Mouse (Mus musculus): ENCODE data around the gene H2-T3. TPM values are rescaled to one million over a fixed set of nuclear protein-coding genes. Genes with fewer than 3 reads are reported as not detected.
"Not testable (repeated sequence)": the region's sequence is repeated elsewhere in the genome, so short reads cannot be mapped to it uniquely, and the experiment has no call there.

H2-T3 gene
- polyA plus RNA-seq, 1 experiment, result 1.7 TPM

- H3K27ac ChIP-seq (ENCODE audit: control insufficient read depth, insufficient read depth, low read length), result no peak overlapping the region
- H3K4me3 ChIP-seq (ENCODE audit: control insufficient read depth, insufficient read depth, low read length), result no peak overlapping the region
These were observed 20.3 kb downstream of the H2-T3 start for GRCm38 (mm10) chr17:36169753-36170152.

GRCm38 (mm10) chr17:36169094-36169493 lies 21.0 kb downstream of the H2-T3 start:
- peaks cover 30% of the 10 kb centered on the region for H3K4me1 ChIP-seq (replicated peaks; ENCODE audit: control insufficient read depth, insufficient read depth, low read length)
- H3K27me3 ChIP-seq (ENCODE audit: control insufficient read depth, insufficient read depth, low read length); DNase-seq; H3K4me3 ChIP-seq (ENCODE audit: control insufficient read depth, insufficient read depth, low read length); H3K27ac ChIP-seq (ENCODE audit: control insufficient read depth, insufficient read depth, low read length); H3K36me3 ChIP-seq (ENCODE audit: control insufficient read depth, insufficient read depth, low read length): not testable (repeated sequence)
- 75% methylated on average over 1 of the region's 1 CpGs for WGBS

More at GRCm38 (mm10) chr17:36169753-36170152, 20.3 kb downstream of the H2-T3 start:
- DNase-seq, result no peak
- peaks cover 4% of the 10 kb centered on the region; the same call in 1 of the 2 replicates for H3K27me3 ChIP-seq (ENCODE audit: control insufficient read depth, insufficient read depth, low read length)
- no peaks in the 10 kb centered on the region for H3K36me3 ChIP-seq (ENCODE audit: control insufficient read depth, insufficient read depth, low read length)
- peaks cover 30% of the 10 kb centered on the region for H3K4me1 ChIP-seq (replicated peaks; ENCODE audit: control insufficient read depth, insufficient read depth, low read length)
- TF ChIP-seq POLR2A (IDR thresholded peaks at IDR 0.05; ENCODE audit: control insufficient read depth, extremely low read depth, insufficient read depth, low read length, poor library complexity), result no peak
- no peak for TF ChIP-seq CTCF (IDR thresholded peaks at IDR 0.05; ENCODE audit: borderline replicate concordance, control insufficient read depth, extremely low read depth, insufficient read depth, low read length, poor library complexity)

GRCm38 (mm10) chr17:36168039-36168652 lies 21.9 kb downstream of the H2-T3 start, which contains the start of gene Gm8909:
Gm8909 (minus strand) TSS chr17:36168537.
- DNase-seq, result peak; percentile 30
- peaks cover 5% of the 10 kb centered on the region; the same call in 1 of the 2 replicates for H3K27me3 ChIP-seq (ENCODE audit: control insufficient read depth, insufficient read depth, low read length)

GRCm38 (mm10) chr17:36167306-36168038 lies 22.6 kb downstream of the H2-T3 start:
- Histone ChIP-seq H3K27me3 (ENCODE audit: control insufficient read depth, insufficient read depth, low read length) (peaks cover 7% of the 10 kb centered on the region), H3K36me3 (ENCODE audit: control insufficient read depth, insufficient read depth, low read length) (no peaks in the 10 kb centered on the region), H3K4me3 (ENCODE audit: control insufficient read depth, insufficient read depth, low read length) (peak overlapping the region; percentile 71), H3K27ac (ENCODE audit: control insufficient read depth, insufficient read depth, low read length) (no peak overlapping the region), H3K4me1 (replicated peaks; ENCODE audit: control insufficient read depth, insufficient read depth, low read length) (peaks cover 30% of the 10 kb centered on the region)
- 3% methylated on average over 51 of the region's 51 CpGs for WGBS
- no peak for TF ChIP-seq POLR2A (IDR thresholded peaks at IDR 0.05; ENCODE audit: control insufficient read depth, extremely low read depth, insufficient read depth, low read length, poor library complexity)
- TF ChIP-seq CTCF (IDR thresholded peaks at IDR 0.05; ENCODE audit: borderline replicate concordance, control insufficient read depth, extremely low read depth, insufficient read depth, low read length, poor library complexity), result no peak
- DNase-seq, result peak; percentile 23

More at GRCm38 (mm10) chr17:36168039-36168652, 21.9 kb downstream of the H2-T3 start, which contains the start of gene Gm8909:
- Histone ChIP-seq H3K4me1 (replicated peaks; ENCODE audit: control insufficient read depth, insufficient read depth, low read length) (peaks cover 30% of the 10 kb centered on the region), H3K36me3 (ENCODE audit: control insufficient read depth, insufficient read depth, low read length) (no peaks in the 10 kb centered on the region), H3K4me3 (ENCODE audit: control insufficient read depth, insufficient read depth, low read length) (peak within 1 kb of the TSS; percentile 71), H3K27ac (ENCODE audit: control insufficient read depth, insufficient read depth, low read length) (no peak within 1 kb of the TSS)
- WGBS, result 6% methylated on average over 63 of the region's 63 CpGs
- TF ChIP-seq CTCF (IDR thresholded peaks at IDR 0.05; ENCODE audit: borderline replicate concordance, control insufficient read depth, extremely low read depth, insufficient read depth, low read length, poor library complexity) (no peak), POLR2A (IDR thresholded peaks at IDR 0.05; ENCODE audit: control insufficient read depth, extremely low read depth, insufficient read depth, low read length, poor library complexity) (no peak)

DNA sequence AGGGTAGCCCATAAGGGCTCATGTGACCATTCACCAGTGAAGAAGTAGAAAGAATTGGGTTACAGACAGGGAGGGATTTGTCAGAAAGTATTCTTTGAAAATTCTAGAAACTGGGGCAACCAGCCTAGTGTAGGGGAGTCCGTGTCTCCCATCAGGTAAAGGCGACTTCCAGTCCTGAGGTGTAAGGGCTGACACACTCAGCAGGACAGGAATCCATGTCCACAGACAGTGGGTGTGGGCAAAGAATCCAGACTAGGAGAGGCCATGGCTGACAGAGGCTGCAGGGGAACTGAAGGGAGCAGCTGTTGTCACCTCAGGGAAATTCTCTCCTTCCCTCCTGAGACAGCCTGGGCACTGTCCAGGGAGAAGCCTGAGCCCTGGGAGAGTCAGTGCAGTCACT lies 23.2 kb downstream of the H2-T3 start:
- peaks cover 30% of the 10 kb centered on the region for H3K4me1 ChIP-seq (replicated peaks; ENCODE audit: control insufficient read depth, insufficient read depth, low read length)
- not testable (repeated sequence) for DNase-seq; H3K27me3 ChIP-seq (ENCODE audit: control insufficient read depth, insufficient read depth, low read length); H3K36me3 ChIP-seq (ENCODE audit: control insufficient read depth, insufficient read depth, low read length); H3K27ac ChIP-seq (ENCODE audit: control insufficient read depth, insufficient read depth, low read length)
- H3K4me3 ChIP-seq (ENCODE audit: control insufficient read depth, insufficient read depth, low read length), result peak overlapping the region; percentile 6; the same call in 1 of the 2 replicates
- 40% methylated on average over 2 of the region's 2 CpGs for WGBS

DNA sequence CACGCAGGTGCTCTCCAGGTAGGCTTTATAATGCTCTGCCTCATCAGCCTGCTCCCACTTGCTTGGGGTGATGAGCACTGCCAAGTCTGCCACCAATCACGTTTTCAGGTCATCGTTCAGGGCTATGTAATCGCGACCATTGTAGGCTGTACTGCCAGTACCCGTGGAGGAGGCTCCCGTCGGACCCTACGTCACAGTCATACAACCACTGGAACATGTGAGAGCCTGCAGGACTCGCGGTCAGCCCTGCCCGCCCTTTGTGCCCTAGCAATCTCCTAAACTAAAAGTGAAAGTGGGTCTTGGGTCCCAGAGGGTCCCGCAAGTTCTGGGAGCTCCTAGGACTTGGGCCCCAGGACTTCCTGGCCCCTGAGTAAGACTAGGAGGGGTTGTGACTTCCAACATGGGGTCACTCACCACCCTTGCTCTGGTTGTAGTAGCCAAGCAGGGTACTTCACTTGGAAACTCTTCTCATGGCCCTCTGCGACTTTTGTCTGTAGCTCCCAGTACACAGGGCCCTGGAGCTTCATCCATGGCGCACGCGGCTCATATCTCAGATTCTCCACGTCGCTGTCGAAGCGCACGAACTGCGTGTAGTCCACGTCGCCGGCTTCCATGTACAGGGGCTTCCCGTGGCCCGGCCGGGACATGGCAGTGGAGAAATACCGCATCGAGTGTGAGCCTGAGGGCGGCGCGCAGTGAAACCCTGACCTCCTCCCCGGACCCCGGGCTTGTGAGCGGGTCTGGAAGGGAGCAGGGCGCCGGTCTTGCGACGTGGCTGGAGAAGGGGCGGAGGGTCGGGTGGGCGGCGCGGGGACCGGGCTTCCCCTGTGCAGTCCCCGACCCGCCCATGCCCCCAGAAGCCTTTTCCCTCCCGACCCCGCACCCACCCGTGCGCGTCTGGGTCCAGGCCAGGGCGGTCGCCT lies 28.7 kb downstream of the H2-T3 start:
- H3K36me3 ChIP-seq (ENCODE audit: control insufficient read depth, insufficient read depth, low read length), result no peaks in the 10 kb centered on the region
- H3K4me1 ChIP-seq (replicated peaks; ENCODE audit: control insufficient read depth, insufficient read depth, low read length), result peaks cover 12% of the 10 kb centered on the region
- peak overlapping the region; percentile 25 for H3K4me3 ChIP-seq (ENCODE audit: control insufficient read depth, insufficient read depth, low read length)
- DNase-seq, result no peak
- H3K27ac ChIP-seq (ENCODE audit: control insufficient read depth, insufficient read depth, low read length), result no peak overlapping the region
- 2% methylated on average over 56 of the region's 56 CpGs for WGBS
- TF ChIP-seq CTCF (IDR thresholded peaks at IDR 0.05; ENCODE audit: borderline replicate concordance, control insufficient read depth, extremely low read depth, insufficient read depth, low read length, poor library complexity) (no peak), POLR2A (IDR thresholded peaks at IDR 0.05; ENCODE audit: control insufficient read depth, extremely low read depth, insufficient read depth, low read length, poor library complexity) (no peak)
- H3K27me3 ChIP-seq (ENCODE audit: control insufficient read depth, insufficient read depth, low read length), result peaks cover 12% of the 10 kb centered on the region

DNA sequence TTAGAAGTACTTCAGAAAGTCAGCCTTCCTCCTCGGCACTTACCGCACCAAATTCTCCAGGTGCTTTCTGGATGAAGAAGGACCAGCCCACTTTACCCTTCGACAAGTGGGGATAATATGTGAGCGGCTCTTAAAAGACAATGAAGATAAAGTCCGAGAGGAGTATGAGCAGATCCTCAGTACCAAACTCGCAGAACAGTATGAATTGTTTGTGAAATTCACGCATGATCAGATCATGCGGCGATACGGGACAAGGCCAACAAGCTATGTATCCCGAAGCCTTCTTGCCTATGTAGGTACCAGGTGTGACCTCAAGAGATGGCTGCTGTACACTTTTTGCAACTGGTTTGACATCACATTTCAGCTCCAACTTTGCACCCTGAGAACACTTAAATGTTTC lies 31.8 kb downstream of the H2-T3 start:
- H3K27me3 ChIP-seq (ENCODE audit: control insufficient read depth, insufficient read depth, low read length), result peaks cover 12% of the 10 kb centered on the region
- not testable (repeated sequence) for DNase-seq
- WGBS, result 16% methylated on average over 11 of the region's 11 CpGs

DNA sequence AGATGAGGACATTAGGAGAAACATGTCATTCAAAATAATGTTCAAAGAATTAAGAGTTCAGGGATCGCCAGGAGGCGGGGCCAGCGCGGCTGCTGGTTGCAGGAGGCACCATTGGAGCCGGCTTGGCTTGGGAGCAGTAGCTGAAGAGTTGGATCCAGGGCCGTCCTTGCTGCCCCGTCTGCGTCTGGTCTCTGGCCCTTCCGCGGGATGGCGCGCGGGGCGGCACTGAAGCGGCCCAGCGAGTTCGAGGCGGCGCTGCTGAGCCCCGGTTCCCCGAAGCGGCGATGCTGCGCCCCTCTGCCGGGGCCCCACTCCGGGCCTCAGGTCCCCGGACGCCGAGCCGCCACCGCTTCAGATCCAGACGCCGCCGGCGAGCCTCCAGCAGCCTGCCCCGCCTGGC lies 32.3 kb downstream of the H2-T3 start:
- H3K27ac ChIP-seq (ENCODE audit: control insufficient read depth, insufficient read depth, low read length); H3K36me3 ChIP-seq (ENCODE audit: control insufficient read depth, insufficient read depth, low read length); H3K4me3 ChIP-seq (ENCODE audit: control insufficient read depth, insufficient read depth, low read length): not testable (repeated sequence)
- H3K27me3 ChIP-seq (ENCODE audit: control insufficient read depth, insufficient read depth, low read length), result peaks cover 10% of the 10 kb centered on the region
- peaks cover 16% of the 10 kb centered on the region for H3K4me1 ChIP-seq (replicated peaks; ENCODE audit: control insufficient read depth, insufficient read depth, low read length)
- peak; percentile 25 for DNase-seq
- 2% methylated on average over 36 of the region's 36 CpGs for WGBS

More for the DNA sequence above, 31.8 kb downstream of the H2-T3 start:
- not testable (repeated sequence) for H3K4me3 ChIP-seq (ENCODE audit: control insufficient read depth, insufficient read depth, low read length); H3K36me3 ChIP-seq (ENCODE audit: control insufficient read depth, insufficient read depth, low read length); H3K27ac ChIP-seq (ENCODE audit: control insufficient read depth, insufficient read depth, low read length)
- H3K4me1 ChIP-seq (replicated peaks; ENCODE audit: control insufficient read depth, insufficient read depth, low read length), result peaks cover 16% of the 10 kb centered on the region
